ENCODE assay signal across 8 mouse cellular contexts in the genomic region with DNA sequence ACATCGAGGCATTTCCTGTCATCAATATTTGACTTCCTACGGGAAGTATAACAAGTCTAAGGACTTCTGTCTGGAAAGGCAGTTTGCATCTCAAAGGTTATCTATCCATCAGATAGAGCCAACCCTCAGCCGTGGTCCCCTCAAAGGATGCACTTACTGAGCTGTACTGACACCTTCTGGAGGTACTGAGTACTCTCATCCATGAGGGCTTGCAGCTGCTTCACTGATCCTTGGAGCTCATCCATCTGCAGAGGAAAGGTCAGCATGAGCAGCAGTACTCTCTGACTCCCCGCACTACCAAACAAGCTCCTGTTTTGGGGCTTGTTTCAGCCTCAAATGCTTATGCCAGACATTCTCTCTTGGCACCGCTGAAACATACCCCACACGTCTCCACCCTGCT. TPM values are rescaled to one million over a fixed set of nuclear protein-coding genes. Genes with fewer than 3 reads are reported as not detected.
DNase-seq lines count a peak whose midpoint lies in the region; ATAC-seq and TF ChIP-seq lines count a peak whose summit lies in the region.

No protein-coding gene starts in this region.

- peaks cover 56% of the 10 kb centered on the region for H3K36me3 ChIP-seq in heart, postnatal 0 days (replicated peaks; ENCODE audit: control insufficient read depth, insufficient read depth, low read length)
- peaks cover 22% of the 10 kb centered on the region for H3K36me3 ChIP-seq in heart, embryonic 11.5 days (ENCODE audit: control insufficient read depth, insufficient read depth, low read length)
- peaks cover 1% of the 10 kb centered on the region for H3K36me3 ChIP-seq in testis, adult 2 months (ENCODE audit: control insufficient read depth, insufficient read depth, low read length)
- H3K36me3 ChIP-seq in hindbrain, embryonic 13.5 days: peaks cover 4% of the 10 kb centered on the region

- no peak for ATAC-seq in heart, postnatal 0 days (ENCODE audit: insufficient read depth, low read depth)
- ATAC-seq in heart, embryonic 11.5 days (replicated peaks; ENCODE audit: insufficient number of reproducible peaks, low FRiP score, low TSS enrichment): no peak
- no peak for ATAC-seq in hindbrain, embryonic 13.5 days (ENCODE audit: low FRiP score)

- no peak overlapping the region for H3K4me2 ChIP-seq in heart, postnatal 0 days (ENCODE audit: low read depth, low read length)
- H3K4me2 ChIP-seq in heart, embryonic 11.5 days: no peak overlapping the region
- H3K4me2 ChIP-seq in hindbrain, embryonic 13.5 days: no peak overlapping the region

- peak; percentile 72 for TF ChIP-seq CTCF in heart, postnatal 0 days (IDR thresholded peaks at IDR 0.05; ENCODE audit: low read depth)
- TF ChIP-seq CTCF in testis, adult 2 months (IDR thresholded peaks at IDR 0.05; ENCODE audit: control insufficient read depth, insufficient read depth, insufficient replicate concordance, low read depth, low read length): peak; percentile 24; the same call in 1 of the 2 replicates
- peak; percentile 56 for TF ChIP-seq CTCF in lung, adult 2 months (IDR thresholded peaks at IDR 0.05; ENCODE audit: insufficient read depth, low read length)

- no peak for TF ChIP-seq POLR2A in testis, adult 2 months (IDR thresholded peaks at IDR 0.05; ENCODE audit: control insufficient read depth, low read depth, low read length)
- TF ChIP-seq POLR2A in lung, adult 2 months (IDR thresholded peaks at IDR 0.05; ENCODE audit: borderline replicate concordance, extremely low read depth, low read depth, low read length): no peak

- 56% methylated on average over 6 of the region's 6 CpGs for WGBS in heart, postnatal 0 days
- WGBS in heart, embryonic 11.5 days (ENCODE audit: insufficient replicate concordance): 64% methylated on average over 6 of the region's 6 CpGs
- 44% methylated on average over 6 of the region's 6 CpGs for WGBS in lung, adult 2 months
- WGBS in hindbrain, embryonic 13.5 days: 66% methylated on average over 6 of the region's 6 CpGs

- H3K4me1 ChIP-seq in heart, postnatal 0 days (ENCODE audit: control insufficient read depth, insufficient read depth): no peaks in the 10 kb centered on the region
- H3K4me1 ChIP-seq in heart, embryonic 11.5 days (ENCODE audit: control insufficient read depth, insufficient read depth, low read length): no peaks in the 10 kb centered on the region
- no peaks in the 10 kb centered on the region; the same call in 1 of the 2 replicates for H3K4me1 ChIP-seq in testis, adult 2 months (ENCODE audit: control insufficient read depth, insufficient read depth, low read length)
- no peaks in the 10 kb centered on the region for H3K4me1 ChIP-seq in lung, adult 2 months (ENCODE audit: control insufficient read depth, insufficient read depth, low read length)
- no peaks in the 10 kb centered on the region for H3K4me1 ChIP-seq in hindbrain, embryonic 13.5 days (replicated peaks)

- TF ChIP-seq EP300 in heart, postnatal 0 days (IDR thresholded peaks at IDR 0.05; ENCODE audit: low read depth): no peak

- no peak overlapping the region for H3K9ac ChIP-seq in heart, postnatal 0 days (replicated peaks; ENCODE audit: low read depth, low read length)
- H3K9ac ChIP-seq in heart, embryonic 11.5 days (ENCODE audit: low read depth, low read length): no peak overlapping the region
- no peak overlapping the region for H3K9ac ChIP-seq in hindbrain, embryonic 13.5 days

- H3K27me3 ChIP-seq in heart, postnatal 0 days (ENCODE audit: control insufficient read depth, insufficient read depth, low read length): no peaks in the 10 kb centered on the region
- H3K27me3 ChIP-seq in heart, embryonic 11.5 days (ENCODE audit: control insufficient read depth, insufficient read depth, low read length): no peaks in the 10 kb centered on the region
- H3K27me3 ChIP-seq in testis, adult 2 months (ENCODE audit: control insufficient read depth, insufficient read depth, low read length): no peaks in the 10 kb centered on the region
- H3K27me3 ChIP-seq in hindbrain, embryonic 13.5 days: no peaks in the 10 kb centered on the region

- DNase-seq in heart, postnatal 0 days (ENCODE audit: low spot score): no peak
- no peak for DNase-seq in testis, postnatal 10 days (ENCODE audit: low spot score)
- DNase-seq in cerebellum, adult 9-11 months: peak; percentile 82
- DNase-seq in lung, adult 2 months: no peak
- DNase-seq in thymus, postnatal 10 days (ENCODE audit: low spot score in 2 of 2): peak; percentile 28 to 51

- H3K4me3 ChIP-seq in heart, postnatal 0 days (ENCODE audit: low read depth, low read length): no peak overlapping the region
- H3K4me3 ChIP-seq in heart, embryonic 11.5 days (ENCODE audit: low read depth, low read length): no peak overlapping the region
- no peak overlapping the region for H3K4me3 ChIP-seq in testis, adult 2 months (ENCODE audit: control insufficient read depth, low read depth, low read length)
- no peak overlapping the region for H3K4me3 ChIP-seq in lung, adult 2 months (replicated peaks; ENCODE audit: extremely low read depth, low read depth, low read length)
- H3K4me3 ChIP-seq in hindbrain, embryonic 13.5 days: no peak overlapping the region

- no peak overlapping the region for H3K27ac ChIP-seq in heart, postnatal 0 days (ENCODE audit: low read depth)
- H3K27ac ChIP-seq in heart, embryonic 11.5 days (ENCODE audit: low read depth, low read length): no peak overlapping the region
- H3K27ac ChIP-seq in testis, adult 2 months (ENCODE audit: control insufficient read depth, insufficient read depth, low read depth, low read length): no peak overlapping the region
- no peak overlapping the region for H3K27ac ChIP-seq in hindbrain, embryonic 13.5 days

- H3K9me3 ChIP-seq in heart, postnatal 0 days (replicated peaks; ENCODE audit: control insufficient read depth, low read length): no peaks in the 10 kb centered on the region
- H3K9me3 ChIP-seq in heart, embryonic 11.5 days (replicated peaks; ENCODE audit: control insufficient read depth, low read length): no peaks in the 10 kb centered on the region
- no peaks in the 10 kb centered on the region for H3K9me3 ChIP-seq in hindbrain, embryonic 13.5 days

RNA-seq across cellular contexts. Expression of a gene that starts 4.7 kb away (rescaled TPM):
- total RNA-seq in heart, postnatal 0 days (2014; rRNA removed; ENCODE audit: low replicate concordance): 21.9 and 27.2 TPM in 2 replicates
- 16.2 and 17.1 TPM in 2 replicates for polyA plus RNA-seq in heart, postnatal 0 days (2015; fragmentation: Nextera tagmentation; extraction: Ambion mirVana)
- 34.4 and 38.1 TPM in 2 replicates for polyA plus RNA-seq in heart, embryonic 11.5 days (2014; fragmentation: Nextera tagmentation; extraction: Ambion mirVana)
- 344 and 368 TPM in 2 replicates for polyA plus RNA-seq in testis, adult 2 months (2012; rRNA removed)
- 32.9 and 41.7 TPM in 2 replicates for polyA plus RNA-seq in lung, adult 2 months (2012; rRNA removed)
- 90.3 and 95.0 TPM in 2 replicates for polyA plus RNA-seq in hindbrain, embryonic 13.5 days (2015; fragmentation: Nextera tagmentation; extraction: Ambion mirVana)

RNA-seq across cellular contexts. Expression of a gene that starts 10.4 kb away (rescaled TPM):
- 28.2 and 47.4 TPM in 2 replicates for total RNA-seq in heart, postnatal 0 days (2014; rRNA removed; ENCODE audit: low replicate concordance)
- 13.8 TPM in 2 replicates for polyA plus RNA-seq in heart, postnatal 0 days (2015; fragmentation: Nextera tagmentation; extraction: Ambion mirVana)
- polyA plus RNA-seq in heart, embryonic 11.5 days (2014; fragmentation: Nextera tagmentation; extraction: Ambion mirVana): 38.4 and 48.4 TPM in 2 replicates
- polyA plus RNA-seq in testis, adult 2 months (2012; rRNA removed): 20.9 and 25.9 TPM in 2 replicates
- polyA plus RNA-seq in lung, adult 2 months (2012; rRNA removed): 1.2 and 1.8 TPM in 2 replicates
- 12.3 and 13.2 TPM in 2 replicates for polyA plus RNA-seq in hindbrain, embryonic 13.5 days (2015; fragmentation: Nextera tagmentation; extraction: Ambion mirVana)

Comparison
In these comparisons a context has a peak if more than half of its experiments do, and no peak if none do; other contexts are left out.
1. DNase-seq: peak in cerebellum, adult 9-11 months (single experiment) and thymus, postnatal 10 days (2 of 2); none in heart, postnatal 0 days (single experiment), testis, postnatal 10 days (single experiment) and lung, adult 2 months (single experiment).
2. Peak in every context shown above with its lines, with median percentiles within 50 percentile points of each other: CTCF ChIP-seq.